Mouse (Mus musculus) kidney, adult 9 months (tissue): ENCODE measurements around the gene Pecr.

Experiments
- DNase-seq: peaks from one replicate; pipeline ENCODE4 v3.0.0; 2022

The Pecr gene

DNA sequence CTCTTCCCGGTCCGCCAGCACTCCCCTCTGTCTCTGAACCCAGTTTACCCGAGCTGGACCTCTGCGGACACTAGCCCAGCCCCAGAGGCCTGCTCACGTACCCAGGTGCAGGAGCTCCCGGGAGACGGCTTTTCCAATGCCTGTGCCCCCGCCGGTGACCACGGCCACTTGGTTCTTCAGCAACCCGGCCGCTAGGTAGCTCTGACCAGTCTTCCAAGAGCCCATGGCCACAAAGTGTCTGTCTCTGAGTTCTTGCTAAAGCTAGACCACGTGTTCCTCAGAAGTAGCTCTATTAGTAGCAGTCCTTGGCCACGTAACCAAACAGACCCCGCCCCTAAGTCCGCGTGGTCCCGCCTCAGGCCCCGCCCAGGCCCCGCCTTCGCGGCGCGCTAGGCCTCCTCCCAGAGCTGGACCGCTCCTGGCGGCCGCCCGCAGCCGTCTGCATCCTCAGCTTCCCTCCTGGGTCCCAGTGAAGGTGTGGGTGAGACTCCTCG is at the start of gene Pecr, which contains the start of gene Tmem169:
Gene Pecr, minus strand, starts transcription at position 323 of the 494 bp plus-strand sequence.
Gene Tmem169, plus strand, starts transcription at position 378 of the 494 bp plus-strand sequence.
- peak; percentile 97 for DNase-seq

DNA sequence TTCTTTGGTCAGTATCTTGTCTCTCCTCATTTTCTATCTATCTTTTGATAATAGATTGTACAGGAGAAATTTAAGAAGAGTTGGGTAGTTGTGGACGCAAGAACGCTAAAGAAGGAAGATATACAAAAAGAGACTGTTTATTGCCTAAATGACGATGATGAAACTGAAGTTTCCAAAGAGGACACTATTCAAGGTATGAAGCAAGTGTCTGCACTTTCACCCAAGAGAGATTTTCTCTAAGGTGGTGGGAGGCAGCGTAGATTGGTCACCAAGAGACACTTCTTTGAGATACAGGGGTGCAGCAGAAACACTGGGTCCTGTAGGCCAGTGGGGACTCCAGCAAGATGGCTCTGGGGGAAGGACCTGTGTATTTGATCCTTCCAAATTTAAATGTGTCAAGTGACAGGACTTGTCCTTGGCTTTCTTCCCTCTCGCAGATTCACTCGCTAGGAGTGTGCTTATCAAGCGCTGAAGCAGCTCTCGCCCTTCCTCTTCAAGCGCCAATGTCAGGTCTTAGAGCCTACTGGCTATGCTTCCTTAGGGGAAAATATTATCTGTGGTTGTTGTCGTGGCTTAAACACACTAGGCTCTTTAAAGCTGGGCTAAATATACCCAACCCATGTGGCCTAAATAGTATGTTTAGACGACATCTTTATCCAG is 42.2 kb upstream of the Pecr start:
- no peak for DNase-seq

DNA sequence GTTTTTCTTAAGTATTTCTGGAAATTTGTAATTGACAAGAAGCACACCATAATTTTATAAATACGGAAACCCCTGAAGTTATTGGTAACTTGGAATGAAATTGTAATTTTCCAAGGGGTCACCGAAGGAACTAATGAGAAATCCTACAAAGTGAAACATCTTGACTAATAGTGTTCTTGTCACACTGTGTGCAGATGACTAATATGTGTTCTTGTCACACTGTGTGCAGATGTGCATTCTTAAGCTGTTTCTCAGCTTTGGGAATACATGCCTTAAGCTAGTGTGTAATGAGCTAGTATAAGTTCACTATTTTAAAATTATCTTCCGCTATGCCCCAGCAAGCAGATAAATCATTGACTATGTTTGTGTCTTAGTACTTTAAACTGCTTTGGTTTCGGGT is 39.1 kb upstream of the Pecr start:
- peak; percentile 47 for DNase-seq

DNA sequence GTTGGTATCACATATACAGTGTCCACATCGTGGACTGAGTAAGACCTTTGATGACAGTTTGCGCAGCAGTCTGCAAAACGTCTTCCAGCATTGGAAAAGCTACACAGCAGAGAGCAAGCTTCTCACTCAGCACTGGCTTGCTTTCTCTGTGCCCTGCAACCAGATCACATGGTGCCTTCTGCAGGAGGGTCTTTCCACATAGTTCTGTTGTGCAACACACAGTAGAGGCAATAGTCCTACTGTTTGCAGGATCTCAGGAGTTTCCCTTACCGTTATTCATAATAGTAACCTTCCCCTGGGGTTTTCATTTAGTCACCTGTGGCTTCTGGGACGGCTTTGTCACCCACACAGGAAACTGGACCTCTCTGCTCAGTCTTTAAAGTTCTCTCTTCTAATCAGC is 36.6 kb upstream of the Pecr start:
- no peak for DNase-seq

DNA sequence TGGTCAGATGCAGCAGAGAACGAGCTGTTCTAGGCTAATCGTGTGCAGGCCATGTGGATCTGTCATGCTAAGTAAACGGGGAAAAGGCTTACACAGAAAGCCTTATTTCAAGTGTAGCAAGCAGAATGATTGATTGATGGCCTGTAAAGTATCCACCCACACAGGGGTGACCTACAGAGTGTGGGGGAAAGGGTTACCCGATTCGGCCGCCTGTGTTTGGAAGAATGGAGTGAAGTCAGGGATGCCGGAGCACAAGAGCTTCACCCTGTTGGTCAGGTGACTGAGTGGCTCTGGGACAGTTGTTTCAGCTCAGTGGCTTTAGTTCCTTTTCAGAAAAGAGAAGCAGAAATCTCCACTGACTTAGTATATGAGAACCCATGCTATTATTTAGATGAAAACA is 32.8 kb upstream of the Pecr start:
- DNase-seq, result no peak

DNA sequence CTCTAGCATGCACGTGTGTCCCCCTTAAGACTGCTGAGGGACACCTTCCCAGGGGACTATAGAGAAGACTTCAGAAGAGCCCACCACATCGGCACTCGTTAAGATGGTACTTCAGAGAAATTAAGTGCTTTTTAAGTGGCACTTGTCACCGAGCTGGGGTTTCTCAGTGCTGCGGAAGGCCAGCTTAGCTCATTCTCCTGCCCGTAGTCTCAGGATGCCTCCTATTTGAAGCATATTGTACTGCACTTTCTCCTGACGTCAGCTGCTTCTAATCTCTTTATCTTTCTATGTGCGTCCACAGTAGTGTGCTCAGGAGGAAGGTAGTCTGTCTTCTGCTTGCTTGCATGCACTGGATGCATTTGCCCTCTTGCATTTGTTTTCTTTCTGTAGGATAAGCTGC is 32.3 kb upstream of the Pecr start:
- no peak for DNase-seq

DNA sequence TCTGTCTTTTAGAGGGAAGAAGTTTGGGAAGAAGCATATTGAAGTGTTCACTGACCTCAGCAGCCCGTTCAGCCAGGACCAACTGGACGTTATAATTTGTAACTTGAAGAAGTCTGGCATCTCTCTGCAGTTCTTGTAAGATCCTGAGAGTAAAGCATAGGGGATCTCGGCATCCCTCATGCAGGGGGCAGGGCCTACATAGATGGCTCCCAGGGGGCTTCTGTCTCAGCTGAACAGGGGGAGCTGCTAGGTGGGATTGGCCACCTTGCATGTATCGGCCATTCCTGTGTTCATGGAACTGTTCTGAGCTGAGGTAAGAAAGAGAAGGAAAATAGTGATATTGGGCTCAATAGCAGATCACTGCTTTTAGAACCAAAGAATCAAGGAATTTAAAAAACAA is 31.3 kb upstream of the Pecr start:
- DNase-seq, result no peak

DNA sequence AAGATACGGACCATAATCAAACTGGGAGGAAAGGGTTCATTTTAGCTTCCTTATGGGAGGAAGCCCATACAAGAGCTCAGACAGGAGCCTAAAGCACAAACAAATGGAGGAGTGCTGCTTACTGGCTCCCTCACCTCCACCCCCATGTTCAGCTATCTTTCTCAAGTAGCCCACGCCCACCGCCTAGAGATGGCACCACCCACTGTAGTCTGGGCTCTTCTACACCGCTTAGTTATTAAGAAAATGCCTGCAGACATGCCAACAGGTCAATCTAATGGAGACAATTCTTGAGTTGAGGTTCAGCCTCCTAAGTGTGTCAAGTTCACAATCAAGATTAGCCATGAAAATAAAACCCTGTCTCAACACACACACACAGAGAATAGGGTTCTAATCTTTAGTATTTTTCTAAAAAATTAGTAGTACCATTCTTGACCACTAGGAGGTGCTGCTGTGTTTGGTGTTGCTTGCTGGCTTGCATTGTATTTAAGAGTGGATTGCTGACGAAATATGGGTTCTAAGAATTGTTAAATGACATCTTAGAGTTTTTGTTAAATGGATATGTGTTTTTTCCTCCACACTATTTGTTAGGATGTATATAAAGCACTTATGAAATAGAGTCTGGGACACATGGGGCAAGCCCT is 29.4 kb upstream of the Pecr start:
- DNase-seq, result no peak

DNA sequence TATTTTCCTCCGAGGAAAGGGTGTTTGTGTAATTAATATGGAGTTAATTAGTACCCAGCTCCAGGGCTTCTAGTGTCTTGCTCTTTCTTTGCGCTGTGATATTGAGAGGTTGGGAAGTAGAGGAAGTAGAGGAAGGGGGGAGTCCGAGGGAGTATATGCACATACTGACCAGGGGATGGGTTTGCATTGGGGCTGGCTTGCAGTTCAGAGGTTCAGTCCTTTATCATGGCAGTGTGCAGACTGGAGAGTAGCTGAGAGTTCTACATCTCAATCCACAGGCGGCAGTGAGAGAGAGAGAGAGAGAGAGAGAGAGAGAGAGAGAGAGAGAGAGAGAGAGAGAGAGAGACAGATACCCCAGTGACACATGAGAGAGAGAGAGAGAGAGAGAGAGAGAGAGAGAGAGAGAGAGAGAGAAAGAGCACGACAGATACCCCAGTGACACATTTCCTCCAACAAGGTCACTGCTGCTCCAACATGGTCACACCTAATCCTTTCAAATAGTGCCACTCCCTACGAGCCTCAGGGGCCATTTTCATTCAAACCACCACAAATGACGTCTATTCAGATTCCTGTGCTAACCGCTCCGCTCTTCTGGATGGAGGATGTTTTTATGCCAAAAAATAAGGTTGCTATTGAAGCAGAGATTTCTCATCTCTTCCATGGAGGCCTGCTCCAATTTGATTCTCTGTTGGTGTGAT is 28.7 kb upstream of the Pecr start:
- no peak for DNase-seq

DNA sequence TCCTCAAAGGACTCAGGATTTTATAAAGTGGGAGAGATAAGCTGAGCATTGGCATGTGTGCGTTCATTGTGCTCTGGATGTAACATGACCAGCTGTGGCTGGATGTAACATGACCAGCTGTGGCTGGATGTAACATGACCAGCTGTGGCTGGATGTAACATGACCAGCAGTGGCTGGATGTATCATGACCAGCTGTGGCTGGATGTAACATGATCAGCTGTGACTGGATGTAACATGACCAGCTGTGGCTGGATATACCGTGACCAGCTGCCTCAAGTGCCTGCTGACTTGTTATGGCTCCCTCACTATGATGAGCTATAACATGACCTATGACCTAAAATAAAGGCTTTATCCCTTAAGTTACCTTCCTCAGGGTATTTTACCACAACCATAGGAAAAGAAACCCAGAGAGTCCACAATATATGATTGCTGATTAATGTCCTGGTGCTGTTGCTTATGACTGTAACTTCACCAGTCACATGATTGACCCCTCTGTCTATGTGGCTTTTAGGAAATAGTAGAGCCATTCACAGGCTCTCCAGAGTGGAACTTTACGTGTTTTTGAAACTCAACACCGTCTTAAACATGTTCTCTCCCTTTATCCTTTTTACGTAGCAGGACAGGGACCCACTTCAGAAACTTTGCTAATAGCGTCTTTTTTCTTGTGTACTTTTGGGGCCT is 25.8 kb upstream of the Pecr start:
- no peak for DNase-seq

DNA sequence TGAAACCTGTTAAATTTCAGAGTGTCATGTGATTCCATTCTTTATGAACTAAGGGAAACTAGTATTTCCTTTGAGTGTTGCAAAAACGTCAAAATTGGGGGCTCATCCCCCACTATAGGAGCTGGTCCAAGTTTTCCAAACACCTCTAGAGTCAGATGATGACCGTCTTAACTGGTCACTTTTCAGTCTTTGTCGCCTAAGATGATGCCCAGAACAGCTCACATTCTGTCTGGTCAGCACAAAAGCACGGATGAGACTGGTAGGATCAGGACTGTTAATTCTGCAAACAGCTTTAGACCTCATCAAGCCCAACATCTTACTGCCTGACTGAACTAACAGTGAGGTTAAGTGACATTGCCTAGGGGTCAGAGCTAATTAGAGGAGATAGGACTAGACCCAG is 24.8 kb upstream of the Pecr start:
- DNase-seq, result no peak

DNA sequence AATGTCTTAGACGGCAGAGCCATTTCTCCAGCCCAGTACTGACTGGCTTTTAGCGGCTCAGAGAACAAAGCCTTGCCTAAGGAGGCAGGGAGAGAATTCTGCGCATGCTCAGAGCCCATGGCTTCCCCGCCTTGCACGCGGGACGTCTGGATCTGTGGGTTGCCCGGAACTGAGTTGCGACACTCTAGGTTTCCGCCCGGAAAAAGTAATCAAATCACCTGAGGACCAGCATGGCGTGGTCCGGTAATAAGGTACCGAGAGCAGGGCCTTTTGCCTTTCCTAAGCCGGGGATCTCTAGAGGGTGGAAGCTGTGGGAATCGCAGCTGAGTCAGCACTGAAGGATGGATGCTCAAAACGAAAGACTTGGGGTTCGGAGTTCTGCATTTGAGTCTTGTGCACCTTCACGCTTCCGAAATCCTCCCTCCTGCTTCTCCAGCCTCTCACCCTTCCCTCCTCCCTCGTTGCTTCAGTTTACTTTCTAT is 23.2 kb upstream of the Pecr start, which contains the start of gene Xrcc5:
Gene Xrcc5, plus strand, starts transcription at position 105 of the 482 bp plus-strand sequence.
- peak; percentile 96 for DNase-seq

DNA sequence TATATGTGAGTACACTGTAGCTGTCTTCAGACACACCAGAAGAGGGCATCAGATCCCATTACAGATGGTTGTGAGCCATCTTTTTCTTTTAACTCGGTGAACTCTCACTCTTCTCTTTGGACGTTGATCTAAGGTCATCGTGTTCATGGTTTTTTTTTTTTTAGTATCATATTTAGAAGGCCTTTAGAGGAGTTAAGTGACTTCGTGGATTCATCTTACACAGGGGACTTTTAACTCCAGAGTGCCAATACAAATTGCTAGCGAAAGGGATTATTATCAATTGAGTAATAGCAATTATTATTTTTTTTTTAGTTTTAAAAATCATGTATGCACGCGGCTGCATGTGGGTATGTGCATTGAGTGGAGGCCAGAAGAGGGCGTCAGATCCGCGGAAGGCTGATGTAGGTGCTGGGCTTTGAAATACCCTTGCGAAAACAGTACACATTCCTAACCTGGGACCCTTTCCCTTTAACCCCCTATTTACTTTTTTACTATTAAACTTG is 22.6 kb upstream of the Pecr start:
- no peak for DNase-seq

DNA sequence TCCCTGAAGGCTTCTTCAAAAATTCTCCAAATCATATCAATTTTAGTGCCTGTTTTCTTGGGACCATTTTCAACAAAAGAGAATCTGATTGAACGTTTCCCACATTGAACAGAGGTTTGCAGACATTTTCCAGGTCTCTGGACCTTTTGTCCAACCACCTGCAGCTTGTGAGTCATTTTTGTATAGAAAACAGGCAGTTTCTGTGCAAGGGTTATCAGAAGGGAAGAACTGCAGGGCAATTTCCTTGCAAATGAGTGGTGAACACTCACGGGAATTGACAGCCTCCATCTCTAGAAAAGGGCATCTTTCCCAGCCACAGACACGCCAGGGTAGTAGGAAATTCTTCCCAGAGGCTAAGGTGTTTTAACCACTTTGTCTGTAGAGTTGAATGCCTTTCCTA is 22.1 kb upstream of the Pecr start:
- DNase-seq, result no peak

DNA sequence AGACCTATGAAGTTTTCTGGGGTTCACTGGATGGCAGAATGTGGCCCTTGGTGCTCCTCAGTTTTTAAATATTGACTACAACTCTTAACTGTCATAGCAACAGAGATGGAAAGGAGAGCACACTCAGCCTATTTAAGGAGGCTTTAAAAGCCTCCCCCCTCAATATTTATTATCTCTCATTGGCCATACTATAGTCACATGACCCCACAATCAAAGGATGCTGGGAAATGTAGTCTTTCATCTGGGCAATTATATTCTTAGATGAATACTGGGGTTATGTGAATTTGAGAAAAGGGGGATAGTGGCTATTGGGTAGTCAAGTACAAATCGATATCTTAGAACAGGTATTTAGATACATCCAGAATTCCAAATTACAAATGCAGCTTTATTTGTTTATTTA is 17.7 kb upstream of the Pecr start:
- no peak for DNase-seq

DNA sequence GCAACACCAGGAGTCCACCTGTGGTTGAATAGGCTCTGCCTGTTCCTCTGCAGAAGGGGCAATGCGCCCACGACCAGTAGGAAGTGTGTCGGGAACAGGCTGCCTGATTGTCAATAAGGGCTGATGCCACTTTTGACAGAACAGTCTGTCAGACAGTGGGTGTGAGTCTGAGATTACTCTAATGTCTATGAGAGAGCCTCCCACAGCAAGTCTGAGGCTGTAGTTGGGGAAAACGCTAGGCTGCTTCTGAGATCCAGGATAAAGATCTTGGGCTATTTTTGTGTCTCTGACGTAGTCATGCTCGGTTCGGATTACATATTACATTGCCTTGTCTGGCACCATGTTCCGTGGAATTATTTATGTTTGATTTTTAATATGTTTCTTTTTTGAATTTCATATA is 11.6 kb upstream of the Pecr start:
- DNase-seq, result no peak

DNA sequence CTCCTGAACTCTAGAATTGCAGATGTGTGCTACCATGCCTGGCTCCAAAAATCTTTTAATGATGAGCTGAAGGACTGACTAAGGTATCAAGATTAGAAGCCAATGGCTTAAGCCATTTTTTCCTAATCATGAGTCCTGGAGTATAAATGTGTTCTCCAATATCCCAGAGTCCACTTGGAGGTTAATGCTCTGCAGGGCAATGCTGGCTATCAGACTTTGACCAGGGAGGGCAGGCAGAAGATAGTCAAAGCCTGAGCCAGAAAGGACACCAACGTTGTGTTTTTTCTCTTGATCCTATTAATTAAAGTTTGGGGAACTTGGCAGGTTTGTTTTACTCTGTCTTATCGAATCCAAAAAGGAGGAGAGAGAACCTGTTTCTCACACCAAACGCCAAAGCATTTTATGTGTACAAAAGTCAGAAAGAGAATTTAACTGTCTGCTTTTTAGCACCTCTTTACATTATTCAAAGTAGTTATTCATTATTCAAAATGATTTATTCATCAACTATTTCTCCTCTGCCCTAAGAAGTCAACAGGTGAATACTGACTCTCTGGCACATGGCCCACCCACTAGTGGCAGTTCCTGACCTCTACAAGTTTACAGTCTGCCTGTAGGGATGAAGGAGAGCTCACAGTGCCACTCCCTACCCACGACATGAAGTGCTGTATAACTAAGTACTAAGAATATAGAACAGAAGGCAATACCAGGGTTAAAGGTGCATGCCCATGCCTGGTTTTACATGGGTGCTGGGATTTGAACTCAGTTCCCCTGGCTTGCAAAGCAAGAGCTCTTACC is 10.0 kb upstream of the Pecr start:
- DNase-seq, result peak; percentile 92

DNA sequence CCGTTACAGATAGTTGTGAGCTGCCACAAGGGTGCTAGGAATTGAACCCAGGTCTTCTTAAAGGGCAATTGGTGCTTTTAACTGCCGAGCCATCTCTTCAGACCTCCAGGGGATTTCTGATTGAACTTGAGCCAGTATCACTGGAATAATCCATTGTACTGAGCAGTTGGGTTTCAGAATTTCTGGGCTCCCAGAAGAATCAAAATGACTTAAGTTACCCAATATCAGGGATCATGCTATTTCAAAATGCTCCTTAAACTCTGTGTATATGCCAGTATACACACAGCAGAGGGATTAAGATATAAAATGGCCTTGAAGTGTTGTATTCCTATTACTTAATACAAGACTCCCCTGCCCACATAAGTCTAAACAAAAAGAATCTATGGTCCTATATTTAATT is 7.8 kb upstream of the Pecr start:
- DNase-seq, result no peak

DNA sequence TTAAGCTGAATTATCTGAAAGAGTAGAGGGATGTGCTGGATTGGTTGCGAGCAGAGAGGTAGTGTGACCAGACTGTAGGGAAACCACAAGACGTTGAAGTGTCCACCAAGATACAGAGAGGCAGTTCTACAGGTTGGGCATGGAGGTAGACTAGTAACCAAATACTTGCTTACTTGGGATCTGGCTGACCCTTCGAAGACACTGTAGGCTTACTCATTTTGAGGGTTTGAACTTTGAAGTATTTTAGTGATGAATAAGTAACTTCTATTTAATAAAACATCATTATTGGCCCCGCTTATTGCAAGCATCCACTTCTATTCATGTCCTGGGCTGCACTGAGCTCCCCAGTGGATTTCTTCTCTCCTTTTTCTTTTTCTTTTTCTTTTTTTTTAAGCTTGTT is 7.3 kb upstream of the Pecr start:
- peak; percentile 79 for DNase-seq

DNA sequence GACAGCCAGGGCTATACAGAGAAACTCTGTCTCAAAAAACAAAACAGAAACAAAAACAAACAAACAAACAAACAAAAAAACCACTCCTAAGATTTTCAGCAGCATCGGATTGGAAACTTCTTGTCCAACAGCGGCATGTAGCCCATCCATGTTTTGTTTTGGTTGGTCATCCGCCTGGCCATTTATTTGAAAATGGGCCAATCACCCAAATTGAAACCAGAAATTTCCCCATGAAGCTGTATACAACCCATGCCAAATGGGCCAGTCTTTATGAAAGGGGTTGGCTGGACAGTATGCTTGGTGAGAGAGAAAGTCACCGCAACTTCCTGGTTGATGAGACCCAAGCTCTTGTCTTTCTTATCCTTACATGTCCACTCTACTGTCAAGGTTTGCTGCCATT is 6.8 kb upstream of the Pecr start:
- no peak for DNase-seq

DNA sequence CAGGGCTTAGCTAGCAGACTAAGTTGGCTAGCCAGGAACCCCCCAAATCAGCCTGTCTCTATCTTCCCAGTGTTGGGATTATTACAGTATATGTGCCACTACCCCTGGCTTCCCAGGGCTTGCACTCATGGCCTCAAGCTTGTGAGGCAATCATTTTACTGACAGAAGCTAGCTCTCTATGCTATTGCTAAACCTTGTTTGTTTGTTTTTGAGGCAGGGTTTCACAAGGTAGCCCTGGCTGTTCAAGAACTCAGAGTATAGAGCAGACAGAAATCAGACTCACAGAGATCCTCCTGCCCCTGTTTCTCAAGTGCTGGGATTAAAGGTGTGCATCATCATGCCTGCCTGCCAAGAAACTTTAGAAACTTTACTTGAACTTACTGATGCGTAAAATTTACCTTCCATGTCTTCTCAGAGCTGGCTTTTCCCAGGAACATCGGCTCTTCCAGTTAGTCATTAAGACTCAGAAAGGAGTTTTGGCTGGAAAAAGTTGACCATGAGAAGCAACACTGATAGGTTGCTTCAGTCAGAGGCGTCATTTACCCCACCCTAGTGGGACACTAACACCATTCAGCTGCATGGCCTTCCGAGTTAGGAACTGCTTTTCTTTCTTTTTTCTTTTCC is 4.5 kb upstream of the Pecr start:
- DNase-seq, result peak; percentile 89

DNA sequence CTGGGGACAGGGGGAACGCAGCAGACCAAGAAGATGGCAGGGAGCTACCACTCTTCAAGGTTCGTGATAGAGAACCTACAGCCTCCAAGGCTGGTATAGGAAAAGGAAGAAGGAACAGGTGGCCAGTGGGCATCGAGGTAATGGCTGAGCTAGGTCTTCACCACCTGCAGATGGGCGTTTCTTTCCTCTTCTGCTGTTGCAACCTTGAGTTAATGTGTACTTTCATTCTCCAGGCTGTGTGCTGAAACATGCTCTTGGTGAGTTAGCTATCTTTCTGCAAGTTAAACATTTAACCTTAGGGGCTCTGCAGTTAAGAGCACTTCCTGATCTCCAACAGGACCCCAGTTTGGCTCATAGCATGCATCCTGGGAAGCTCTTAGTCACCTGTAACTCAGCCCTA is 3.8 kb upstream of the Pecr start:
- DNase-seq, result peak; percentile 85
